9 mouse cellular contexts compared by ENCODE assay signal in genomic region chr12:108422495-108422857, GRCm38 (mm10). TPM values are rescaled to one million over a fixed set of nuclear protein-coding genes. Genes with fewer than 3 reads are reported as not detected.
DNase-seq lines count a peak whose midpoint lies in the region; ATAC-seq and TF ChIP-seq lines count a peak whose summit lies in the region.
"Had no signal": no experiment of that assay in that cellular context is flagged by ENCODE, and none has a peak within 500 bp of the region (broad histone marks: within the 10 kb centered on the region; RNA-seq: fewer than 3 reads in every experiment).

No protein-coding gene starts in this region.

- under 1% methylated on average over 14 of the region's 14 CpGs for WGBS in embryonic facial prominence, embryonic 11.5 days
- WGBS in limb, embryonic 13.5 days, result under 1% methylated on average over 14 of the region's 14 CpGs
- WGBS in midbrain, embryonic 16.5 days, result 1% methylated on average over 9 of the region's 14 CpGs

- H3K4me3 ChIP-seq in ES-Bruce4 (ENCODE audit: low read depth, low read length), result peak overlapping the region; percentile 46
- H3K4me3 ChIP-seq in embryonic facial prominence, embryonic 11.5 days (ENCODE audit: low read depth, low read length), result peak overlapping the region; percentile 84
- peak overlapping the region; percentile 82 for H3K4me3 ChIP-seq in limb, embryonic 13.5 days
- H3K4me3 ChIP-seq in midbrain, embryonic 16.5 days (ENCODE audit: low read depth, low read length), result peak overlapping the region; percentile 88

- TF ChIP-seq POLR2A in ES-Bruce4 (IDR thresholded peaks at IDR 0.05; ENCODE audit: insufficient read depth, low read length), result no peak

- peak; percentile 31 for DNase-seq in adrenal gland, postnatal 25 days
- DNase-seq in adrenal gland, adult 8-10 months, result no peak
- DNase-seq in embryonic facial prominence, embryonic 11.5 days (ENCODE audit: low spot score), result peak; percentile 72
- peak; percentile 62 for DNase-seq in heart, postnatal 4 days
- no peak for DNase-seq in urinary bladder, postnatal 10 days (ENCODE audit: low spot score)

- H3K9ac ChIP-seq in ES-Bruce4 (ENCODE audit: low read depth, poor library complexity, severe bottlenecking), result peak overlapping the region; percentile 61
- H3K9ac ChIP-seq in embryonic facial prominence, embryonic 11.5 days (replicated peaks; ENCODE audit: low read length), result peak overlapping the region; percentile 91
- H3K9ac ChIP-seq in limb, embryonic 13.5 days, result peak overlapping the region; percentile 89
- H3K9ac ChIP-seq in midbrain, embryonic 16.5 days (ENCODE audit: low read depth, low read length), result peak overlapping the region; percentile 94

- H3K27ac ChIP-seq in ES-Bruce4 (ENCODE audit: insufficient read depth, low read length), result no peak overlapping the region
- H3K27ac ChIP-seq in embryonic facial prominence, embryonic 11.5 days (replicated peaks; ENCODE audit: low read depth, low read length), result no peak overlapping the region; the same call in 1 of the 2 replicates
- peak overlapping the region; percentile 15; the same call in 1 of the 2 replicates for H3K27ac ChIP-seq in limb, embryonic 13.5 days
- H3K27ac ChIP-seq in midbrain, embryonic 16.5 days (ENCODE audit: low read length), result peak overlapping the region; percentile 94

- no peak; the same call in none of the 2 replicates for ATAC-seq in embryonic facial prominence, embryonic 11.5 days (replicated peaks; ENCODE audit: insufficient number of reproducible peaks, low FRiP score, low TSS enrichment, low read depth)
- peak; percentile 59 for ATAC-seq in limb, embryonic 13.5 days (ENCODE audit: low FRiP score, low read depth)
- ATAC-seq in midbrain, embryonic 16.5 days, result peak; percentile 60

- no peaks in the 10 kb centered on the region; the same call in 1 of the 2 replicates for H3K27me3 ChIP-seq in ES-Bruce4 (ENCODE audit: control insufficient read depth, insufficient read depth, low read length, poor library complexity, severe bottlenecking)
- no peaks in the 10 kb centered on the region for H3K27me3 ChIP-seq in embryonic facial prominence, embryonic 11.5 days (ENCODE audit: control insufficient read depth, insufficient read depth, low read length)
- peaks cover 16% of the 10 kb centered on the region for H3K27me3 ChIP-seq in limb, embryonic 13.5 days
- no peaks in the 10 kb centered on the region for H3K27me3 ChIP-seq in midbrain, embryonic 16.5 days (ENCODE audit: control insufficient read depth, insufficient read depth, low read depth, low read length)

- H3K4me1 ChIP-seq in ES-Bruce4 (ENCODE audit: control insufficient read depth, insufficient read depth, low read length), result peaks cover 2% of the 10 kb centered on the region
- no peaks in the 10 kb centered on the region; the same call in 1 of the 2 replicates for H3K4me1 ChIP-seq in embryonic facial prominence, embryonic 11.5 days (ENCODE audit: control insufficient read depth, insufficient read depth, low read length)
- peaks cover 10% of the 10 kb centered on the region for H3K4me1 ChIP-seq in limb, embryonic 13.5 days
- H3K4me1 ChIP-seq in midbrain, embryonic 16.5 days (ENCODE audit: control insufficient read depth, insufficient read depth, low read length), result peaks cover 30% of the 10 kb centered on the region

- no peaks in the 10 kb centered on the region for H3K9me3 ChIP-seq in ES-Bruce4 (replicated peaks; ENCODE audit: control insufficient read depth, insufficient read depth, low read length, poor library complexity, severe bottlenecking)
- H3K9me3 ChIP-seq in embryonic facial prominence, embryonic 11.5 days (replicated peaks; ENCODE audit: control insufficient read depth, low read length), result no peaks in the 10 kb centered on the region
- no peaks in the 10 kb centered on the region for H3K9me3 ChIP-seq in limb, embryonic 13.5 days
- no peaks in the 10 kb centered on the region for H3K9me3 ChIP-seq in midbrain, embryonic 16.5 days (replicated peaks; ENCODE audit: control insufficient read depth, low read length, poor library complexity, severe bottlenecking)

- no peaks in the 10 kb centered on the region for H3K36me3 ChIP-seq in ES-Bruce4 (ENCODE audit: control insufficient read depth, insufficient read depth, low read length, poor library complexity, severe bottlenecking)
- no peaks in the 10 kb centered on the region for H3K36me3 ChIP-seq in embryonic facial prominence, embryonic 11.5 days (replicated peaks; ENCODE audit: control insufficient read depth, insufficient read depth, low read depth, low read length)
- no peaks in the 10 kb centered on the region for H3K36me3 ChIP-seq in limb, embryonic 13.5 days
- H3K36me3 ChIP-seq in midbrain, embryonic 16.5 days (ENCODE audit: control insufficient read depth, insufficient read depth, low read length), result no peaks in the 10 kb centered on the region

- TF ChIP-seq CTCF in ES-Bruce4 (IDR thresholded peaks at IDR 0.05; ENCODE audit: low read depth, low read length), result peak; percentile 37

- H3K4me2 ChIP-seq in embryonic facial prominence, embryonic 11.5 days (ENCODE audit: low read depth, low read length), result peak overlapping the region; percentile 69
- H3K4me2 ChIP-seq in limb, embryonic 13.5 days (replicated peaks), result peak overlapping the region; percentile 78
- H3K4me2 ChIP-seq in midbrain, embryonic 16.5 days (ENCODE audit: low read length), result peak overlapping the region; percentile 76

- no peak for TF ChIP-seq EP300 in ES-Bruce4 (IDR thresholded peaks at IDR 0.05; ENCODE audit: insufficient read depth, low read depth, low read length)

RNA-seq across cellular contexts. Expression of gene Eml1, which starts 51.7 kb away (rescaled TPM):
- 15.5 and 20.6 TPM in 2 replicates for total RNA-seq in adrenal gland, postnatal 25 days (2021)
- 10 to 100 TPM; 15.2 to 31.0 (median 22.8) TPM for total RNA-seq in adrenal gland, adult 8-10 months (2022)
- polyA plus RNA-seq in ES-Bruce4 (2011; ENCODE audit: insufficient read depth, insufficient read length, low read depth, missing spikeins), result 9.4 and 9.5 TPM in 2 replicates
- 64.1 and 69.7 TPM in 2 replicates for polyA plus RNA-seq in embryonic facial prominence, embryonic 11.5 days (2014; fragmentation: Nextera tagmentation; extraction: Ambion mirVana)
- total RNA-seq in heart, postnatal 4 days (2021), result 10 to 100 TPM; 78.1 to 80.5 TPM
- 36.5 and 41.9 TPM in 2 replicates for polyA plus RNA-seq in limb, embryonic 13.5 days (2015; fragmentation: Nextera tagmentation; extraction: Ambion mirVana)
- polyA plus RNA-seq in midbrain, embryonic 16.5 days (2015; fragmentation: Nextera tagmentation; extraction: Ambion mirVana), result 47.6 and 57.4 TPM in 2 replicates
- total RNA-seq: CH12.LX had no signal

Comparison
In these comparisons a context has a peak if more than half of its experiments do, and no peak if none do; other contexts are left out.
1. DNase-seq: peak in adrenal gland, postnatal 25 days (single experiment), embryonic facial prominence, embryonic 11.5 days (single experiment) and heart, postnatal 4 days (single experiment); none in adrenal gland, adult 8-10 months (single experiment) and urinary bladder, postnatal 10 days (single experiment).
2. H3K27ac ChIP-seq: peak in limb, embryonic 13.5 days (single experiment) and midbrain, embryonic 16.5 days (single experiment); none in ES-Bruce4 (single experiment) and embryonic facial prominence, embryonic 11.5 days (single experiment).
3. Peak in every context shown above with its lines, with median percentiles within 50 percentile points of each other: H3K4me3 ChIP-seq, H3K9ac ChIP-seq and H3K4me2 ChIP-seq.